Mouse (Mus musculus) liver, adult 2 months (tissue): ENCODE measurements around the gene Dok5. TPM values are rescaled to one million over a fixed set of nuclear protein-coding genes. Genes with fewer than 3 reads are reported as not detected.

Experiments used
- DNase-seq: peaks from one replicate; pipeline ENCODE4 v3.0.0-alpha.2; 2011; ENCODE audit warnings: low read depth, low spot score; ENCODE audit errors: extremely low read depth
- H3K27ac ChIP-seq: fragments of 200-500 bp; replicated peaks from 2 replicates; pipeline ENCODE4 v1.5.1; 2012; ENCODE audit warnings: low read depth, mild to moderate bottlenecking, control low read depth, inconsistent platforms, low read length; ENCODE audit not compliant: insufficient read depth
- H3K27me3 ChIP-seq: fragments of 200-500 bp; 2 replicates; pipeline ENCODE4 v1.6.1; 2012; ENCODE audit warnings: mild to moderate bottlenecking, moderate library complexity, low read length, inconsistent platforms; ENCODE audit not compliant: control insufficient read depth, insufficient read depth
- H3K36me3 ChIP-seq: fragments of 200-500 bp; 2 replicates; pipeline ENCODE4 v1.6.1; 2012; ENCODE audit warnings: low read length, inconsistent platforms; ENCODE audit not compliant: control insufficient read depth, insufficient read depth
- H3K4me1 ChIP-seq: fragments of 200-500 bp; 2 replicates; pipeline ENCODE4 v1.6.1; 2011; ENCODE audit warnings: low read length; ENCODE audit not compliant: control insufficient read depth, insufficient read depth
- H3K4me3 ChIP-seq: fragments of 200-500 bp; 2 replicates; pipeline ENCODE4 v1.5.1; 2011; ENCODE audit warnings: low read depth, mild to moderate bottlenecking, control low read depth, low read length, moderate library complexity; ENCODE audit not compliant: insufficient read depth
- H3K79me2 ChIP-seq: fragments of 200-500 bp; 2 replicates; pipeline ENCODE4 v1.6.1; 2012; ENCODE audit warnings: inconsistent platforms, mild to moderate bottlenecking, low read length, moderate library complexity; ENCODE audit not compliant: control insufficient read depth, insufficient read depth
- H3K9ac ChIP-seq: fragments of 200-500 bp; 2 replicates; pipeline ENCODE4 v1.6.1; 2012; ENCODE audit warnings: low read depth, mild to moderate bottlenecking, control low read depth, inconsistent platforms, low read length
- CTCF ChIP-seq: fragments of 200-500 bp; IDR thresholded peaks from 2 replicates; pipeline ENCODE4 v1.5.1; 2011; ENCODE audit warnings: low read depth, low read length, control low read depth
- POLR2A ChIP-seq: fragments of 200-500 bp; IDR thresholded peaks from 2 replicates; pipeline ENCODE4 v1.6.1; 2011; ENCODE audit warnings: low read length, control low read depth; ENCODE audit not compliant: insufficient read depth; ENCODE audit errors: extremely low read depth
- WGBS: fragments of 180-500 bp; shearing (Covaris S2); methylation state at CpG from one replicate; pipeline ENCODE4 v1.1.7; 2018; 5-methylcytosine and 5-hydroxymethylcytosine counted together
- polyA plus RNA-seq: library from polyadenylated mRNA; depleted of rRNA; stranded (reverse); fragments of >200 nt; gene quantifications from 2 replicates; pipeline ENCODE4 v1.2.3, GENCODE M21; 2012
- total RNA-seq: library from RNA; depleted of rRNA; stranded (reverse); fragments of >200 nt; gene quantifications from 2 replicates; pipeline ENCODE4 v1.2.3, GENCODE M21; 2014

Gene Dok5
- total and polyA plus RNA-seq, 2 experiments = not detected

- H3K79me2 ChIP-seq = no peaks in the 10 kb centered on the region
- no peaks in the 10 kb centered on the region for H3K4me1 ChIP-seq
- TF ChIP-seq POLR2A (no peak), CTCF (no peak)
- H3K4me3 ChIP-seq = no peak overlapping the region
- H3K27ac ChIP-seq = no peak overlapping the region
- H3K9ac ChIP-seq = no peak overlapping the region
- H3K27me3 ChIP-seq = no peaks in the 10 kb centered on the region
- no peaks in the 10 kb centered on the region for H3K36me3 ChIP-seq
- WGBS = 68% methylated on average over 8 of the region's 8 CpGs
- no peak for DNase-seq
These were observed 8.2 kb downstream of the Dok5 start for GRCm38 (mm10) chr2:170739713-170740365.

- Histone ChIP-seq H3K4me1 (no peaks in the 10 kb centered on the region), H3K9ac (no peak overlapping the region), H3K36me3 (no peaks in the 10 kb centered on the region), H3K4me3 (no peak overlapping the region), H3K27me3 (no peaks in the 10 kb centered on the region), H3K27ac (no peak overlapping the region), H3K79me2 (no peaks in the 10 kb centered on the region)
- 84% methylated on average over 2 of the region's 2 CpGs for WGBS
- no peak for DNase-seq
- no peak for TF ChIP-seq CTCF
These were observed 11.9 kb downstream of the Dok5 start for GRCm38 (mm10) chr2:170743521-170743920.

- Histone ChIP-seq H3K79me2 (no peaks in the 10 kb centered on the region), H3K9ac (no peak overlapping the region), H3K4me1 (no peaks in the 10 kb centered on the region), H3K27me3 (no peaks in the 10 kb centered on the region), H3K27ac (no peak overlapping the region), H3K36me3 (no peaks in the 10 kb centered on the region), H3K4me3 (no peak overlapping the region)
- 81% methylated on average over 3 of the region's 3 CpGs for WGBS
- DNase-seq = no peak
- TF ChIP-seq CTCF (no peak), POLR2A (no peak)
These were observed 17.3 kb downstream of the Dok5 start for GRCm38 (mm10) chr2:170748901-170749300.

- WGBS = 55% methylated on average over 10 of the region's 10 CpGs
- H3K27ac ChIP-seq = no peak overlapping the region
- no peak overlapping the region for H3K9ac ChIP-seq
- no peaks in the 10 kb centered on the region for H3K79me2 ChIP-seq
- no peak overlapping the region for H3K4me3 ChIP-seq
- TF ChIP-seq CTCF = no peak
- no peak for TF ChIP-seq POLR2A
- 0 out of 2 replicates have a peak, but pooled peaks cover 2% of the 10 kb centered on the region for H3K27me3 ChIP-seq
- no peaks in the 10 kb centered on the region for H3K4me1 ChIP-seq
- no peaks in the 10 kb centered on the region for H3K36me3 ChIP-seq
- DNase-seq = peak; percentile 30
These were observed 20.7 kb downstream of the Dok5 start for GRCm38 (mm10) chr2:170752191-170752850.

- Histone ChIP-seq H3K36me3 (no peaks in the 10 kb centered on the region), H3K4me1 (no peaks in the 10 kb centered on the region), H3K27me3 (0 out of 2 replicates have a peak, but pooled peaks cover 2% of the 10 kb centered on the region), H3K79me2 (no peaks in the 10 kb centered on the region), H3K9ac (no peak overlapping the region), H3K4me3 (no peak overlapping the region), H3K27ac (no peak overlapping the region)
- DNase-seq = no peak
- TF ChIP-seq POLR2A = no peak
- no peak for TF ChIP-seq CTCF
- WGBS = 64% methylated on average over 2 of the region's 2 CpGs
These were observed 24.2 kb downstream of the Dok5 start for GRCm38 (mm10) chr2:170755817-170756216.

- no peak for TF ChIP-seq CTCF
- TF ChIP-seq POLR2A = no peak
- H3K27me3 ChIP-seq = 0 out of 2 replicates have a peak, but pooled peaks cover 2% of the 10 kb centered on the region
- no peak for DNase-seq
- H3K4me1 ChIP-seq = no peaks in the 10 kb centered on the region
- no peak overlapping the region for H3K4me3 ChIP-seq
- WGBS = 64% methylated on average over 7 of the region's 7 CpGs
- H3K79me2 ChIP-seq = no peaks in the 10 kb centered on the region
- H3K36me3 ChIP-seq = no peaks in the 10 kb centered on the region
- no peak overlapping the region for H3K27ac ChIP-seq
- no peak overlapping the region for H3K9ac ChIP-seq
These were observed 25.1 kb downstream of the Dok5 start for GRCm38 (mm10) chr2:170756667-170757066.
